Mouse (Mus musculus) testis, adult 2 months (tissue): ENCODE measurements around the gene Rtraf. TPM values are rescaled to one million over a fixed set of nuclear protein-coding genes. Genes with fewer than 3 reads are reported as not detected.
"Not testable (repeated sequence)": the region's sequence is repeated elsewhere in the genome, so short reads cannot be mapped to it uniquely, and the experiment has no call there.

ENCODE experiments used
- H3K27ac ChIP-seq: fragments of 200-500 bp; 2 replicates; pipeline ENCODE4 v1.5.1; 2012; ENCODE audit warnings: low read depth, low read length; ENCODE audit not compliant: control insufficient read depth, insufficient read depth
- H3K27me3 ChIP-seq: fragments of 200-500 bp; 2 replicates; pipeline ENCODE4 v1.6.1; 2012; ENCODE audit warnings: mild to moderate bottlenecking, low read length, moderate library complexity; ENCODE audit not compliant: control insufficient read depth, insufficient read depth
- H3K36me3 ChIP-seq: fragments of 200-500 bp; 2 replicates; pipeline ENCODE4 v1.6.1; 2012; ENCODE audit warnings: mild to moderate bottlenecking, low read length; ENCODE audit not compliant: control insufficient read depth, insufficient read depth
- H3K4me1 ChIP-seq: fragments of 200-500 bp; 2 replicates; pipeline ENCODE4 v1.6.1; 2012; ENCODE audit warnings: low read length; ENCODE audit not compliant: control insufficient read depth, insufficient read depth
- H3K4me3 ChIP-seq: fragments of 200-500 bp; 2 replicates; pipeline ENCODE4 v1.5.1; 2012; ENCODE audit warnings: low read depth, mild to moderate bottlenecking, low read length, moderate library complexity, mixed read lengths; ENCODE audit not compliant: control insufficient read depth
- CTCF ChIP-seq: fragments of 200-500 bp; IDR thresholded peaks from 2 replicates; pipeline ENCODE4 v1.5.1; 2012; ENCODE audit warnings: low read depth, mild to moderate bottlenecking, inconsistent platforms, low read length, moderate library complexity; ENCODE audit not compliant: control insufficient read depth, insufficient read depth, insufficient replicate concordance
- POLR2A ChIP-seq: fragments of 200-500 bp; IDR thresholded peaks from 2 replicates; pipeline ENCODE4 v1.6.1; 2012; ENCODE audit warnings: low read depth, mild to moderate bottlenecking, inconsistent platforms, low read length, moderate library complexity; ENCODE audit not compliant: control insufficient read depth
- polyA plus RNA-seq: library from polyadenylated mRNA; depleted of rRNA; stranded (reverse); fragments of >200 nt; gene quantifications from 2 replicates; pipeline ENCODE4 v1.2.3, GENCODE M21; 2012; rRNA removed

Gene Rtraf
- polyA plus RNA-seq = 64.6 and 67.4 TPM in 2 replicates

DNA sequence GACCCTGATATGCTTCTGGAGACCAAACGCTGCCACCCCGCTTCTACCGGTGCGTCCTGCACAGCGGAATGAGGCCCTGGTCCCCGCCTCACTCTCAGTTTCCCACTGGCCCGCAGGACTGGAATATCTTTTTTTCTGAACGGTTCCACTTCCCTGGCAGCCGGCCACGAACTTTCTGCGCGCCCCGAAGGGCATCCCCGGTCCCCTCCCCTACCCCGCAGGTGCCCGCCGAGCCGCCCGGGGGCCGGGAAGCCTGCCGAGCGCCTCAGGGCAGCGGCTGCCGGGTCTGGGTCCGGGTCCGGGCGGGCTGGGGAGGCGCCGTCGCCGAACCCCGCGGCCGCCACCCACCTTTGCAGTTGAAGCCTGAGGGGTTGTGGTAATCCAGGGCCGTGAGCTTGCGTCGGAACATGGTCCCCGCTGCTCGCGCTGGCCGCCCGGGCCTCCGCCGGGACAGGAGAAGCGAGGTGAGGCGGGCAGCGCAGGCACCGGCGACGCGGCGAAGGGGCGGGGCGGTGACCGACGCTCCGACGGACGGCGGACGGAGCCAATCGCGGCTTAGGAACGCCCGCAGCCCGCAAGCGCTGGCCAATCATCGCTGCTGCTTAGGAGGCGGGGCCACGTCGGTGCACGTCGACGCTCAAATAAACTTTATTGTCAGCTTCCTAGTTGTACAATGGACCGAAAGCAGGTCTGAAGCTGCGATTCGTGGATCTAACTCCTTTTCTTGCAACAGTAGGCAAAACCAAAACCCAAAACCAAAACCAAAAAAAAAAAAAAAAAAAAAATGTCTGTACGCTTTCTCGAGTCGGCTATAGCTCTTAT, at the start of gene Rtraf:
TSS of gene Rtraf (minus strand) at position 504 of the 822 bp plus-strand sequence.
- Histone ChIP-seq H3K27me3 (no peaks in the 10 kb centered on the region), H3K36me3 (no peaks in the 10 kb centered on the region; the same call in 1 of the 2 replicates), H3K27ac (peak within 1 kb of the TSS; percentile 51; the same call in 1 of the 2 replicates), H3K4me1 (no peaks in the 10 kb centered on the region), H3K4me3 (peak within 1 kb of the TSS; percentile 86)
- TF ChIP-seq POLR2A (peak; percentile 69), CTCF (no peak)

- TF ChIP-seq CTCF = no peak
- TF ChIP-seq POLR2A = no peak
- Histone ChIP-seq H3K27me3 (no peaks in the 10 kb centered on the region), H3K27ac (no peak overlapping the region), H3K4me3 (no peak overlapping the region), H3K4me1 (no peaks in the 10 kb centered on the region), H3K36me3 (no peaks in the 10 kb centered on the region)
These were observed 43.8 kb upstream of the Rtraf start for GRCm38 (mm10) chr14:19867286-19867935.

DNA sequence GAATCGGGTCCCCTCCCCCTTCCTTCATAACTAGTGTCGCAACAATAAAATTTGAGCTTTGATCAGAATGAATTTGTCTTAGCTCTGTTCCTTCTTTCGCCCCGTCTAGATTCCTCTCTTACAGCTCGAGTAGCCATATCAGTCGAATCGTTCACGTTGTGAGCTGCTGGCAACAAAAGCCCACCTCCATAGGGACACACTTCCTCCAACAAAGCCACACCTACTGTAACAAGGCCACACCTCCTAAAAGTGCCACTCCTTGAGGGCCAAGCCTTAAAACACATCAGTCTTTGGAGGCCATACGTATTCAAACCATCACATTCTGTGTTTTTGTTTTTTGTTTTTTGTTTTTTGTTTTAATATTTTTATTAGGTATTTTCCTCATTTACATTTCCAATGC, 41.5 kb upstream of the Rtraf start:
- H3K4me3 ChIP-seq, H3K4me1 ChIP-seq, H3K36me3 ChIP-seq, H3K27me3 ChIP-seq, H3K27ac ChIP-seq: not testable (repeated sequence)

DNA sequence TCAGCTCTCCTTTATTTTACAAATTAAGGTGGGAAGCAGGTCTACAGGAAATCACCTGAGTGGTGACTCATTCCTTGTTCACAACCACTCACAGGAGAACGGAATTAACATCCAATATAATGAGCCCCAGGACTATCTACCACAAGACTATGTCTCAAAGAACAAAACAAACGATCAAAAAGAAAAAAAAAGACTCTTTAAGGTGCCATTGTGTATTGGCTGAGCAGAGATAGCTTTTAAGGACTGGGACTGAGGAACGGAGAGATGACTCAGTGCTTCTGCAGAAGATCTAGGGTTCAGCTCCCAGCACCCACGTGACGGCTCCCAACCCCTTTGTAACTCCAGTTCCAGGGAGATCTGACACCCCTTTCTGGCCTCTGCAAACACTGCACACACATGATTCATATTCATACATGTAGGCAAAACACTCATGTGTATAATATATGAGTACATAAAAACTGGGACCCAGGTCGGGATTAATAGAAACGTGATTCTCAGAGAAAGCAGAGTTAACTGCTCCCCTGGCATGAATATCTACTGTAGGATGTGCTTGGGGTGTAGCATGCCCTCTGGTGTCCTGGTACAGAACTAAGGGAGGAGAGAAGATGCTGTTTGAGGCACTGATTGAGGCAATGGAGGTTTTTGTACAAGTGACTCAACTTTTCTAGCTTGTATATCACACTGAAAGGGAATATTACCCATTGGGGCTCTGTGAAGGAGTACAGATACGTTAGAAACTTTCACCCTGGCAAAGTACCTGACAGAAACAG, 37.9 kb upstream of the Rtraf start:
- Histone ChIP-seq H3K4me1 (no peaks in the 10 kb centered on the region), H3K36me3 (no peaks in the 10 kb centered on the region), H3K4me3 (no peak overlapping the region), H3K27ac (no peak overlapping the region), H3K27me3 (no peaks in the 10 kb centered on the region)
- TF ChIP-seq CTCF (no peak), POLR2A (no peak)

GRCm38 (mm10) chr14:19860281-19860680, 36.7 kb upstream of the Rtraf start:
- no peaks in the 10 kb centered on the region for H3K4me1 ChIP-seq
- H3K4me3 ChIP-seq = no peak overlapping the region
- no peak overlapping the region for H3K27ac ChIP-seq
- no peaks in the 10 kb centered on the region for H3K27me3 ChIP-seq
- H3K36me3 ChIP-seq = no peaks in the 10 kb centered on the region
- no peak for TF ChIP-seq CTCF
- TF ChIP-seq POLR2A = no peak

DNA sequence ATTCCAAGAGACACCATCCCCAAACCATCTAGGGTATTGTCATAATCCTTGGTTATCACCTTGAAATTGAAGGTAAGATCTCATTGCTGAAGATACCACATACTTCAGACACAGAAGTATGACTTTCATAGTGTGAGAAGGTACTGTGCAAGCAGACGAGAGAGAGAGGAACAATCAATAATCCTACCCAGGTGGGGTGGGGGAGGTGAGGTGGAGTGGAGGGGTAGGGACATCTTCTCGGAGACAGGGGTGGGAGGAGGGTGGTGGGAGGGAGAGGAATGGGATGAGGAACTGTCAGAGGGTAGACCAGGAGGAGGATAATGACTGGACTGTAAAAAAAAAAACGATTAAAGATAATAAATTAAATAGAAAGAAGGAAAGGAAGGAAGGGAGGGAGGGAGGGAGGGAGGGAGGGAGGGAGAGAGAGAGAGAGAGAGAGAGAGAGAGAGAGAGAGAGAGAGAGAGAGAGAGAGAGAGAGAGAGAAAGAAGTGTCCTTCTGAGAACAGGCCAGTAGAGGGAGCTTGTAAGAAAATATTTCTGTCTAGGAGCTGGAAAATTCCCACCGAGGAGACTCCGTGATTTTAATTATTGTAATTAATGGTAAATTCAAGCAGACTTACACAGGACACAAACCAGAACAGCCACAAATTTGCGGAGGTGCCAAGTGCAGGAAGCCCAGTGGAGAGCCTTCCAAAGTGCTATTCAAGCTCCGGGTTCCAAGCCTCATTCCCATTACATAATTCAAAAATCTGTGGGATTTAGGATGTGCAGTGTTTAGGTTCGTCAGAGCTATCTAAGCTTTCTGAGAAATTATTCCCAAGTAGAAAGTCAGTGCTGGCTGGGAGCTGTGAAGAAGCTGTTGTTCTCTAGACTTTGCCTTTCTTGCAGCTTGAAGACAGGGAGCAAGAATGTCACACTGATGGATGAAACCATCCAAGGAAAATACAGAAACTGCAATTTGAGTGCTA, 35.5 kb upstream of the Rtraf start:
- no peak overlapping the region for H3K27ac ChIP-seq
- no peaks in the 10 kb centered on the region for H3K27me3 ChIP-seq
- TF ChIP-seq POLR2A (no peak), CTCF (no peak)

More for the DNA sequence above, 35.5 kb upstream of the Rtraf start:
- Histone ChIP-seq H3K4me3 (no peak overlapping the region), H3K36me3 (no peaks in the 10 kb centered on the region), H3K4me1 (no peaks in the 10 kb centered on the region)
